Mouse (Mus musculus): ENCODE measurements around the gene Gpkow.
"Not testable (repeated sequence)": the region's sequence is repeated elsewhere in the genome, so short reads cannot be mapped to it uniquely, and the experiment has no call there.

Gpkow gene

DNA sequence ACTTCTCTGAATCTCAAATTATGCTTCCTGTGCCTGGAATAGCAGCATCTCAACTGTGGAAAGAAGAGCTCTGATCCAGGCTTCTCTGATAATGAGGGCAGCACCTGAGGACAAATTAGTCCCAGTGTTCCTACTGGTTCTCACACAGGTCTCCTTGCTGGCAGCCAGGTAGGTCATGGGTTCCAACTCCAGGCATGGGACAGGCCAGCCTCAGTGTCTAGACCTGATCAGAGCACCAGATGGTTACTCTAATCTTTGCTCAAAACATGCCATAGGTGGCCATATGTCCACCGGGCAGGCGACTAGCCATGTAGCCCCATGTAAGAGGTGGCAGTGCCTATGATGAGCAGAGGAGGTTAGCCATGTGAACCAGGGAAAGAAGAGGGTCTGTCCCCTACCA, 8.6 kb upstream of the Gpkow start:
- no peak for DNase-seq (ENCODE audit: low read depth, low spot score)

DNA sequence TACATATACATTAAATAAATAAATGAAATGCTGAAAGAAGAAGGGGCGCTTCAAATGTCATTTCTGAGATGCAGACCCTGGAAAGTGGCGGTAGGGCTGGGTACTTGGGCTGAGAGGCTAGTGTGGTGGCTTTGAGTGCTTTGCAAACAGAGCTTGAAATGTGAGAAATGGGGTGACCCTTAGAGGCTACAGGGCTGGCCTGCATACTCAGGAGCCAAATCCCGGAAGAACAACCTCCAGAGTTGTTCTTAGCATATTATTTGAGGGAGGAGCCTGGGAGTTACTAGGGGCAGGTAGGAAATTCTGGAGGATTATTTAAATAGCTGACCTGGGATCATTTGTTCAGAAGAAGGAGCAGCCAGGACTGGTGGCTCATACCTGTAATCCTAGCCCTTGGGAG, 6.4 kb upstream of the Gpkow start:
- DNase-seq (ENCODE audit: low read depth, low spot score): no peak

GRCm38 (mm10) chrX:7692862-7693261, 4.1 kb upstream of the Gpkow start:
- no peak for DNase-seq (ENCODE audit: low read depth, low spot score)

GRCm38 (mm10) chrX:7696520-7696919, 411 bp upstream of the Gpkow start:
- DNase-seq (ENCODE audit: low read depth, low spot score): no peak

DNA sequence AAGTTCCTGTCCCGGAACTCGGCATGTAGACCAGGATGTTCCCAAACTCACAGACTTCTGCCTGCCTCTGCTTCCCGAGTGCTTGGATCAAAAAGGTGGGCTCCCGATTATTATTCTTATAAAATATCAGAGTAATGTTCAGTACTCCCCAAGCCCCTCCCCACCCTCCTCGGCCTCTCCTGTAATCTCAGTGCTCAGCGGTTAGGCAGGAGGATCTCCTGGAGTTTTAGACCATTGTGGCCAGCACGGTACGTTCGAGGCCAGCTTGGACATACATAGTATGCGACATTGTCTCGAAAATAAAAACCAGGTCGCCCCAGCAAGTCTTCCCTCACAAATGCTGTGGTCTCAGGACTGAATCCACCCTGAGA, 16.8 kb downstream of the Gpkow start:
- DNase-seq (ENCODE audit: low read depth, low spot score): not testable (repeated sequence)

DNA sequence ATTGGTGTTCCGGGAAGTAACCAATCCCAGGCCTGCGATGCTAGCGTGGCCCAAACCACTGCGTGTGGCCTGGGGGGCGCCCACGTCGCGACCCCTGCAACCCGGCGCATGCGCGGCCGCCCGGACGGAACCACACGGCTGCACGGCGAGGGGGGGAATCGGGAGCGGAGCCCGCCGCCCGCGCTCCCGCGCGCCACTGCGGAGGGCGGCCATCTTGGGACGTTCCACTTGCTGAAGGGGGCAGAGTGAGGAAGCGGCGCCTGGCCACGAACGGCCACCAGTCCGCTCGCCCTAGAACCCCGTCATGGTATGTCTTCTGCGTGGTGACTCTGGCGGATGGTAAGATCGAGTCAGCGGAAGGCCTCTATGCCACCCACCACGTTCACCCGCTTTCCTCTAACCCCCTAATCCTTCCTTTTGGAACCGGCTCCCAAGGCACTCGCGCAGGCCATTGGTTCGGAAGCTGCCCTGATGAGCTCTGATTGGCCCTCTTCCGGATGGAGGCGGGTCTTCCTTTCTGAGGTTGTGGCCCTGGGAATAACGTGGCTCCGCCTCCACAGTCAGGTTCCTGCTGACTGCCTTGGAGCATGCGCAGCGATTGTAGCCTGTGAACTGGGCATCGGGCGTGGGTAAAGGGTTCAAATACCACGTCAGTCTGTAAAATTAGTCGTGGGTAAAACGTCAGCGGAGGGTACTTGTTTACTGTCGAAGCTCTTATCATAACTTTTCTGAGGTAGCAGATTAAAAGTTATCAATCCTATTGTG, 17.4 kb downstream of the Gpkow start, which contains the start of gene Wdr45:
Gene Wdr45, plus strand, starts transcription at position 199 of the 765 bp plus-strand sequence.
- DNase-seq (ENCODE audit: low read depth, low spot score): peak; percentile 89

DNA sequence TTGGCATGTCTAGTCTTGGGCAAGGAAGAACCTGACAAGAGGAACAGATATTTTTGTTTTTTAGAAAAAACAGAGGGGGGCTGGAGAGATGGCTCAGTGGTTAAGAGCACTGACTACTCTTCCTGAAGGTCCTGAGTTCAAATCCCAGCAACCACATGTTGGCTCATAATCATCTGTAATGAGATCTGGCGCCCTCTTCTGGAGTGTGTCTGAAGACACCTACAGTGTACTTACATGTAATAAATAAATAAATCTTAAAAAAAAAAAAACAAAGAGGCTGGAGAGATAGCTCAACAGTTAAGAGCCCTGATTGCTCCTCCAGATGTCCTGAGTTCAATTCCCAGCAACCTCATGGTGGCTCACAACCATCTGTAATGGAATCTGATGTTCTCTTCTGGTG, 19.1 kb downstream of the Gpkow start:
- not testable (repeated sequence) for DNase-seq (ENCODE audit: low read depth, low spot score)

- DNase-seq (ENCODE audit: low read depth, low spot score): peak; percentile 69
Observed at GRCm38 (mm10) chrX:7721514-7722281, 24.8 kb downstream of the Gpkow start, which contains the start of gene Gm45208. TSS of gene Gm45208 (plus strand) at chrX:7722245.

- DNase-seq (ENCODE audit: low read depth, low spot score): no peak
Observed at GRCm38 (mm10) chrX:7722282-7722611, 25.3 kb downstream of the Gpkow start.

DNA sequence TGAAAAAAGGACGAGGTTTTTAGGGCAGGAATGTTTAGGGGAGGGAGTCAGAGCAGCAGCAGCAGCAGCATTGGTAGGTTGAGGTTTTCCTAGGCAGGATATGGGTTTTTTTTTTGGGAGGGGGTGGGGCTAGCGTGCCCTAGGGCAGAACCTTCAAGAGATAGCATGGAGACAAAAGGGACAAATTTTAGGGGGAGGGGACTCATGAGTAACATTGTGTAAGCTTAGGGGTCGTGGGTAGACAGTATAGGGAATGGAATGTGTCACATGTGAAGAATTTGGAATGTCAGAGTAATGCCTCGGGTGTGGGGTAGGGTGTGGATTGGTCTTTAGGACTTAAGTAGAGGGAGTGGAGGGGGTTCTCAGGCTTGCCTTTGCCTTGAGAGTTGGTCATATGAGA, 25.8 kb downstream of the Gpkow start:
- DNase-seq (ENCODE audit: low read depth, low spot score): no peak

- DNase-seq (ENCODE audit: low read depth, low spot score): no peak
Observed at GRCm38 (mm10) chrX:7724135-7724534, 27.2 kb downstream of the Gpkow start.

DNA sequence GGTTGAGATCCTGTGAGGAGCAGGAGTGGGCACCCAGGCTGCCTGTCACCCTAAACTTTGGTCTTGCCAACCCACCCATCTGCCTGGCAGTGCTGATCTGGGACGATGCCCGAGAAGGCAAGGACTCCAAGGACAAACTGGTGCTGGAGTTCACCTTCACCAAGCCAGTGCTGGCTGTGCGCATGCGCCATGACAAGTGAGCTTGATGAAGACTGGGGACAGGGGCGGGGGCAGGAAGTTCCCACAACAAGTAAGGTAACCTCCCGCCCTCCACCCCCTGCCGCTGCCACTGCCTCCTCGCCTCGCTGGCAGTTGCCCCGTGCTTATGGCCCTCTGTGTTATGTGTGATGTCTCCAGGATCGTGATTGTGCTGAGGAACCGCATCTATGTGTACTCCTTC, 28.9 kb downstream of the Gpkow start:
- DNase-seq (ENCODE audit: low read depth, low spot score): no peak

DNA sequence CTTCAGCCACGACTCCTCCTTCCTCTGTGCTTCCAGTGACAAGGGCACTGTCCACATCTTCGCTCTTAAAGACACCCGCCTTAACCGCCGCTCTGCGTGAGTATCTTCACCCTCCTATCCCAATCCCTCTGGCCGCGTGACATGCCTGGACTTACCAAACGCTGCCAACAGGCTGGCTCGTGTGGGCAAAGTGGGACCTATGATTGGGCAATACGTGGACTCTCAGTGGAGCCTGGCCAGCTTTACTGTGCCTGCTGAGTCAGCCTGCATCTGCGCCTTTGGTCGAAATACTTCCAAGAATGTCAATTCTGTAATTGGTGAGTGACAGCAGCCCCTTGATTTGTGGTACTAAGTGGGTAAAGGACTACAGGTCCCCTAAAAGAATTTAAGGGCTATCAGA, 30.2 kb downstream of the Gpkow start:
- no peak for DNase-seq (ENCODE audit: low read depth, low spot score)

DNA sequence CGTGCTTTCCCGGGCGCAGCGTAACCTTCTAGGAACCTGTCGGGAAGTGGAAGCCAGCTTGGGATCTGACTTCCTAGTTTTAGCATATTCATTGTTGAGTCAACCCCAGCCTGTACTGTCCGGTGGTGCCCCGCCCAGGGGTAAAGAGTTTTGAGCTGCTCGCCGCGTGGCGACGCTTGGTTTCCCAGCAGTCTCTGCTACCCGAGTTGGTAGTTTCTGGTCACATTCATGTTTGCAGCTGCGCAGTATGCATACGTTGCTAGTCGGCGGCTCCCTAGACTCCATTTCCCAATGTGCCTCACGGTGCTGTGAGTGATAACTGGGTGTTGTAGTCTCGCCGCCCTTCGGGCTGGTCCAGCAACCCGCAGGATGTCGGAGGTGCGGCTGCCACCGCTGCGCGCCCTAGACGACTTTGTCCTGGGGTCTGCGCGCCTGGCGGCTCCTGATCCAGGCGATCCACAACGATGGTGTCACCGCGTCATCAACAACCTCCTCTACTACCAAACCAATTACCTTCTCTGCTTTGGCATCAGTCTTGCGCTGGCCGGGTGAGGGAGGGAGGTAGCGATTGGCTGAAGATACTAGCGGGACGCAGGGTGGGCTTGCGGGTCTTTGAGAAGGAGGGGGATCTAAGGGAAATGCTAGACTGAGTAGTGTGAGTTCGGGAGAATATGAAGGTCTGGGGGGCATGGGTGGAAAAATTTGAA, 31.4 kb downstream of the Gpkow start, which contains the start of gene Praf2:
Gene Praf2, plus strand, starts transcription at position 225 of the 707 bp plus-strand sequence.
- DNase-seq (ENCODE audit: low read depth, low spot score): peak; percentile 67

GRCm38 (mm10) chrX:7728922-7729265, 32.0 kb downstream of the Gpkow start:
- no peak for DNase-seq (ENCODE audit: low read depth, low spot score)

DNA sequence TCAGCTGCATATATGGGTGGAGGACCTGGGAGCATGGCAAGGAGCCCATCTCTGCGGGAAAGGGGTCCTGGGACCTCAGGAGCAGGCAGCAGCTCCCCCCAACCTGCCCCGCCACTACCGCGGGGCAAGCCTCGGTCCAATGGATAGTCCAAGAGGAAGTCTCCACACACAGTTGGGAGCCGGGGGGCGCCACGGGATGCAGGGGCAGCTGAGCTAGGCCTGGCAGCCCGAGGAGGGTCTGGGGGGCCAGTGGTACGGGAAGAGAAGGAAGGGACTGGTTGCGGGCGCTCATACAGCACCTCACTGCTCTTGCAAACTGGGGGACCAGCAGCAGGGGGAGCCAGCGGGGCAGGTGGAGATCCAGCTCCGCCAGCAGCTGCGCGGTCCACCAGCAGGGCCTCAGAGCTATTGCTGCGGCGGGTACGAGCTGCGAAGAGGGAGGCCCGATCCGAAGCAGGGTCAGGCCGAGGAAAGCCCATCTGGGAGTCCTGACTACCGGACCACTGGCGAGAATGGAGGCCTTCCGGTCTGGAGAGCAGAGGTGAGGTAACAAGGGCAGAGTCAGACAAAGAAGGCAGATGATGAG, 36.7 kb downstream of the Gpkow start:
- DNase-seq (ENCODE audit: low read depth, low spot score): no peak

DNA sequence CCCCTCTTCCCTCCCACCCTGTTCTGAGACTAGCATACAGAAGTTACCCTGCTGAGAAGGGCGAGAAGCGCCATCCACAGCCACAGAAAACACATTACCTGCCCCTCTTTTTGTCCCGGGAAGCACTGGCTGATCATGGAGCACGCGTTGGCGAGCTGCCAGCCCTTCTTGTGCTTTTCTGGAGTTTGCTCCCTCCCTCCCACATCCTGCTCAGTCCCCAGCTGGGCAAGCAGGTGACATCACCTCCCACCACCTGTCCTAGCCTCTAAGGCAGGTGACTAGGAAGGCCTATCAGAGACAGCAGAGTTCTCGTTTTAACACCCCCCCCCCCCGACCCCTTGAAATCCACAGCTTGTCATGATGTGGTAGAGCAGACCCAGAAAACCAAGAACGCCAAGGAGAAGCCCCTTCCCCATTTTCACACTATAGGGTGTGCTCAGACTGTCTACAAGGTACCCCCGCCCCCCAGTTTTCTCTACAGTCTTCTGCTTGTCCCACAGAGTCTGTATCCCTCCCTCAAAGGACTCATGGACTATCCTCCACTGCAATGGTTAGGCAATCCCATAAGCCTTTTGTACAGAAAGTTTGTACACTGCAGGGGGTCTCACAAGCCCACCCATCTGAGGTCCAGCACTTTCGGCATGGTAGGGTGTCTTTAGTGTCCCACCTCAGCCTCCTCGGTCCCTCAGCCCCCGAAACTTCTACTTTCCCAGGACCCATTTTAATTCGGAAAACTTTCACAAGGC, 42.6 kb downstream of the Gpkow start:
- no peak for DNase-seq (ENCODE audit: low read depth, low spot score)

GRCm38 (mm10) chrX:7740082-7740819, 43.3 kb downstream of the Gpkow start:
- DNase-seq (ENCODE audit: low read depth, low spot score): no peak

- DNase-seq (ENCODE audit: low read depth, low spot score): no peak
Observed at GRCm38 (mm10) chrX:7741103-7741502, 44.2 kb downstream of the Gpkow start.

DNA sequence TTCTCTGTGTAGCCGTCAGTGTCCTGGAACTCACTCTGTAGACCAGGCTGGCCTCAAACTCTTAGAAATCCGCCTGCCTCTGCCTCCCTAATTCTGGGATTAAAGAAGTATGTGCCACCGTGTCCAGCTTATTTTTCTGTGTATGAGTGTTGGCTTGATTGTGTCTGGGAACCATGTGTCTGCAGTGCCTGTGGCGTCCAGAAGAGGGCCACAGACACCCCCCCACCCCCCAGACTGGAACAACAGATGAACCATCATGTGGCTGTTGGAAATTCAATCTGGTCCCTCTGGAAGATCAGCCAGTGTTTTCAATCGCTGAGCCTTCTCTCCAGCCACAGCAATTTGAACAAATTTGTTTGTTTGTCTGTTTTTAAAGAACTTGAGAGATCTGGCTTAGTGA, 46.5 kb downstream of the Gpkow start:
- no peak for DNase-seq (ENCODE audit: low read depth, low spot score)

DNA sequence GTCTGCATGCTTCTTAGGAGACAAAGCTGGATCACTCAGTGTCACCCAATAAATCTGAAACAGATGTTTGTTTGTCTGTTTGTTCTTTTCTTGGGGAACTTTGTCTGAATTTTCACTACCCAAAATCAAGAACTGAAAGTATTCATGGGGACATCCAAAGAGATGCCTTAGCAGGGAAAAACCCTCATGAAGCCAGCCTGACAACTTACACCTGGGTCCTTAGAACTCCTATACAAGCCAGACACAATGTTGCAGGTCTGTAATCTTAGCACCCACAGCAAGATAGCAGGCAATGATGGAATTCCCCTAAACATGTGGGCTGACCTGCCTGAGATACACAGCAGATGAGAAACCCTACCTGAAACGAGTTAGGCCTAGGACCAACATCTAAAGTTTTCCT, 48.0 kb downstream of the Gpkow start:
- DNase-seq (ENCODE audit: low read depth, low spot score): no peak
